Mouse (Mus musculus) bone marrow macrophage, adult 2 months (primary cell): ENCODE measurements around the gene Rbm19.

Source experiments
- CTCF ChIP-seq: IDR thresholded peaks from 2 replicates; pipeline ENCODE4 v1.5.1; 2012; ENCODE audit warnings: low read depth, mild to moderate bottlenecking, low read length, moderate library complexity
- POLR2A ChIP-seq: IDR thresholded peaks from 2 replicates; pipeline ENCODE4 v1.6.1; 2012; ENCODE audit warnings: mild to moderate bottlenecking, low read depth, low read length, borderline replicate concordance

DNA sequence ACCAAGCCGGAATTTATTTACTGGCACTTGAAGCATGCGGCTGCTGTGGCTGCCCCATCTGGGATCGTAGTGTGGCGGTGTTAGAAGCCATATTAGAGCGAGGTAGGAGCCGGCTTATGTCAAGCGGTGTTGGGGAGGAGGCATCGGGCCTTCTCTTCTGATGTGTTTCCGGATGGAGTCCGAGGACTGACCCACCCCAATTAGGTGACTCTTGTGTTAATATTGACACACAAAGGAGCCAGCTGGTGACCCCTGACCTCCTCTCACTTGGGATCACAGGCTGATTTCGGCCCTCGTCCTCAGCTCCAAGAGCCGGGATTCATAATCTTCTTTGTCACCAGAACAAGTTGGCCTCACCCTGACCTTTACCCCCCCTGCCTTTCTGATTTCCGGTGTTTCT is 109.1 kb downstream of the Rbm19 start:
- TF ChIP-seq CTCF (no peak), POLR2A (no peak)
